In genomic region chr19:17812661-17813060, GRCm38 (mm10) we compare ENCODE assay signal across 24 mouse cellular contexts. TPM values are rescaled to one million over a fixed set of nuclear protein-coding genes. Genes with fewer than 3 reads are reported as not detected.
"Had no signal": no experiment of that assay in that cellular context is flagged by ENCODE, and none has a peak within 500 bp of the region (broad histone marks: within the 10 kb centered on the region; RNA-seq: fewer than 3 reads in every experiment).

No protein-coding gene starts in this region.

- H3K4me2 ChIP-seq: limb, embryonic 12.5 days; limb, embryonic 15.5 days; liver, embryonic 11.5 days; lung, embryonic 14.5 days; midbrain, embryonic 13.5 days; stomach, embryonic 15.5 days had no signal

- H3K36me3 ChIP-seq: limb, embryonic 12.5 days; limb, embryonic 15.5 days; midbrain, embryonic 10.5 days; midbrain, embryonic 13.5 days; stomach, embryonic 15.5 days had no signal

- H3K27ac ChIP-seq: kidney, postnatal 0 days; left cerebral cortex, adult 2 months; limb, embryonic 12.5 days; limb, embryonic 15.5 days; liver, embryonic 14.5 days; midbrain, embryonic 10.5 days; midbrain, embryonic 13.5 days; stomach, embryonic 15.5 days had no signal

- H3K27me3 ChIP-seq: limb, embryonic 12.5 days; limb, embryonic 15.5 days; megakaryocyte, embryonic 14.5 days; midbrain, embryonic 13.5 days; stomach, embryonic 15.5 days had no signal

- H3K9me3 ChIP-seq: limb, embryonic 12.5 days; limb, embryonic 15.5 days; megakaryocyte, embryonic 14.5 days; midbrain, embryonic 10.5 days; midbrain, embryonic 13.5 days; stomach, embryonic 15.5 days had no signal

- H3K4me3 ChIP-seq: left cerebral cortex, adult 2 months; limb, embryonic 12.5 days; limb, embryonic 15.5 days; megakaryocyte, embryonic 14.5 days; midbrain, embryonic 10.5 days; midbrain, embryonic 13.5 days; myocyte; stomach, embryonic 15.5 days had no signal

- H3K4me1 ChIP-seq: limb, embryonic 12.5 days; limb, embryonic 15.5 days; megakaryocyte, embryonic 14.5 days; midbrain, embryonic 10.5 days; midbrain, embryonic 13.5 days; stomach, embryonic 15.5 days had no signal

- H3K9ac ChIP-seq: limb, embryonic 12.5 days; limb, embryonic 15.5 days; liver, embryonic 14.5 days; liver, postnatal 0 days; lung, embryonic 14.5 days; midbrain, embryonic 13.5 days; stomach, embryonic 15.5 days had no signal

- DNase-seq: kidney, adult 18-20 months; kidney, postnatal 36 days; layer of hippocampus, postnatal 36 days; liver, postnatal 0 days; lung, embryonic 14.5 days; right cerebral cortex, postnatal 14 days; right cerebral cortex, postnatal 4 days; thymus, adult 2 months; thymus, postnatal 14 days; thymus, postnatal 4 days had no signal

- ATAC-seq: inflammation-experienced regulatory T-cells, adult 6 months; liver, postnatal 0 days; lung, postnatal 0 days; midbrain, embryonic 13.5 days; midbrain, embryonic 16.5 days had no signal

RNA-seq across cellular contexts. Expression of gene Pcsk5, which starts 24.8 kb away (rescaled TPM):
- polyA plus RNA-seq: inflammation-experienced regulatory T-cells, adult 6 months; myocyte had no signal
